Mouse (Mus musculus) retina, embryonic 14.5 days (tissue): Measurements from ENCODE around the gene Naa10.

ENCODE experiments used
- DNase-seq: peaks from one replicate; pipeline ENCODE4 v3.0.0-alpha.2; 2015; ENCODE audit warnings: low spot score

The Naa10 gene

DNA sequence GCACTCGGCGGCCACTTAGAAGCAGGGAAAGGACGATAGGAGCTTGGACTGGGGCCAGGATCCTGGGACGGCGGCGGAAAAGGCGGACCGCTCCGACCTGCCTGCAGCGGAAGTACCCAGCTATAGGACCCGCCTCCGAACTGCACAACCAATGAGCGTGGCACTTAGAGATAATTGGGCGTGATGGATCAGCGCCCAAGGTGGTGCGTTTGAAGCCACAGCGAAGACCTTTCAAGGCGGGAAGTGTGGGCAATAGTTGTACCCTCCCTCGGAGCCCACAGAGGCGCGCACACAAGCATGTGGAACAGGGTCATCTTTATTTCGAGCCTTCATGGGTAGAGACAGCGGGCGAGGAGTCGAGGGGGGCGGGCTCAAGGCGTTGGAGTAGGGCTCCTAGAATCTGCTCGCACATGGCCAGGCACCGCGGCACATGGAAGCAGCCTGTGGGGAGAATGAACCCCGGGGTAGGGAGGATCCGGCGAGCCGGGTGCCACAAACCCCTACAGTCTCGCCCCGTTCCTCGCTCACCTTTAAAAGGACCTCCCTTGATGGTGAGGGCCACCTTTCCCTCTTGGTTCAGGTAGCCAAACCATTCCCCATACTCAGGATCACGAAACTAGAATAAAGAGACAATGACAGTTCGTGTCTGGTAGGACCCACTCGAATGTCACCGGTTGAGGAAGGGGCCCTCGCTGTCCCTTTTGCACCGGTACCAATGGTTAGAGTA, at the start of gene Naa10, which contains the start of gene Arhgap4:
Gene Naa10, minus strand, starts transcription at position 122 of the 727 bp plus-strand sequence.
Gene Arhgap4, minus strand, starts transcription at position 48 of the 727 bp plus-strand sequence.
- DNase-seq = peak; percentile 83

DNA sequence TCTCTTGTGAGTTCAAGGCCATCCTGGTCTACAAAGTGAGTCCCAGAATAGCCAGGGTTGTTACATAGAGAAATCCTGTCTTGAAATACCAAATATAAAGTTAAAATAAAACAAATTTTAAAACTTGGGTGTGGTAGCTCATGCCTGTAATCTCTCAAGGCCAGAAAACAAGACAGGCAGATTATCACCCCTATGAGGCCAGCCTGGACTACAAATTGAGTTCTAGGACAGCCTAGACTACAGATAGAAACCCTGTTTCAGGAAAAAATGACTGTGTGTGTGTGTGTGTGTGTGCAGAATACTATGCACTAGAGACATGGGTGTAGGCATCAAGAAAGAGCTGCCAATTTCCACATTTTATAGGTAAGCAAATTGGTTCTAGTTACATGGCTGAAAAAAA, 49.0 kb upstream of the Naa10 start:
- DNase-seq = no peak

DNA sequence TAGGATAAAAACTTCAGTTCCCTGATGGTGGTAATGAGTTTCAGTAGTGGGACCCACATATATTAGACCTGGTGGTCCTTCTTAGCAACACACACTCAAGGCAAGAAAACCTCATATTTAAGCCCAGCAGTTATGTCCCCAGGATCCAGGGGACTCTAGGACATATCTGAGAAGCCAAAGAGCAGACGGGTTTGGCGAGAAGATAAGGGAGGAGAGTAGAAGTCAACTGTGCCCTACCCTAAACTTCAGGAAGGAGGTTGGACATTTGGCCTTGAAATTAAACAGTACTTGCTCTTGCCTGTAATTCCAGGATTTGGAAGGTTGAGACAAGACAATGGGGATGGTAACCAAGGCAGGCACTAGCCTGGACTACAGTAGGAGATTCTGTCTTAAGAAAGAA, 48.0 kb upstream of the Naa10 start:
- no peak for DNase-seq

DNA sequence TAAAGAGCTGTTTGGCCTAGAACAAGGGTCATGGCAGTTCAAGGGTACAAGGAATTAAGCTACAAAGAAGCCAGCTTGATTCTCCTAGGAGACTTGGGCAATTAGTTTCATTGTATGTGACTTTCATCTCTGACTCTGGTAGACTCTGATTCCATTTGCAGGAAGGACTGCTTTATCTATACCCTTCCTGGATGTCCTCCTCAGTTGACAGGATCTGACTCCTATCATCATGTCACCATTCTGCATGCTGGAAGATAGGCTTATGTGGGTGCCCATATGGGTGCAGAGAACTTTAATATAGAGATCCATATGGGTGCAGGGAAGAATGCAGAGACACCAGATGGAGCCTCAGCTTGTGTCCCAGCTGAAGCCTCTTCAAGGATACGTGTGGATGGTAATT, 47.4 kb upstream of the Naa10 start:
- DNase-seq = no peak

DNA sequence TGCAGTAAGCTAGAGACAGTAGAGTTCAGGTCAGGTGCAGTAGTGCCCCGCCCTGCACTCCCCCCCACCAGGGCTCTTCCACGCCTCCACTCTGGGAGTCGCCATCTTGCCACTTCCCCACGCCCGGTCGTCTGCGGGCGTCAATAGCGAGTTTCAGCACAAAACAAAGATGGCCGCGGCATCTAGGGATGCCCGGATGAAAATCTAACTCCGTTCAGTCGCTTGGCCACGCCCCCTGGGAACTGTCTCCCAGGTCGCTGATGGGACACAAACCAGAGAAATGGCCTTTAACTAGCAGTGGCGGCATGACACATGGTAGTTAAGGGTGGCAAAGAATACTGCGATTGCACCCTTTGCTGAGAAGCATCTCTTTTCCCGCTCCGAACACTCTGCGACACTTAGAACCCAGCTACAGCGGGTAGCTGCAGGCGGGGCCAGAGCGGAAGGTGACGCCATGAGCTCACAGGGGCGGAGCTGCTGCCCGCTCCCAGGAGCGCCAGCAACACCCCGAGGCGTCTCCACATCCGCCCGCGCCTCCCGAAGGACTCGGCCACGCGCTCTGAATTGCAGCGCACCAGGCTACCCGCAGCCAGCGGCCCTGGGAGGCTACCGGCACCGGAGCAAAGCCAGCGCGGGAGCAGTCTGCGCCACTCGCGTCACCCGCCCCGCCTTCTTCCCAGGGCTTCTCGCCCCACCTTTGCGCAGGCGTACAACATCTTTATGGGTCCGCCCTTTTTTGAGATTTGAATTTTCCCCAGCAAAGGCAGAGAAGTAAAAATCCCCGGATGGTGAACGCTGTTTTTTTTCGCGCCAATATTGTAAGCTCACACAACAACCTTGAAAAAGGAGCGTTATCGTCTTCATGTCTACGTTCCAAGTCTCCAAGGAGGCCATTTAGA, 45.7 kb upstream of the Naa10 start:
- DNase-seq = peak; percentile 89

DNA sequence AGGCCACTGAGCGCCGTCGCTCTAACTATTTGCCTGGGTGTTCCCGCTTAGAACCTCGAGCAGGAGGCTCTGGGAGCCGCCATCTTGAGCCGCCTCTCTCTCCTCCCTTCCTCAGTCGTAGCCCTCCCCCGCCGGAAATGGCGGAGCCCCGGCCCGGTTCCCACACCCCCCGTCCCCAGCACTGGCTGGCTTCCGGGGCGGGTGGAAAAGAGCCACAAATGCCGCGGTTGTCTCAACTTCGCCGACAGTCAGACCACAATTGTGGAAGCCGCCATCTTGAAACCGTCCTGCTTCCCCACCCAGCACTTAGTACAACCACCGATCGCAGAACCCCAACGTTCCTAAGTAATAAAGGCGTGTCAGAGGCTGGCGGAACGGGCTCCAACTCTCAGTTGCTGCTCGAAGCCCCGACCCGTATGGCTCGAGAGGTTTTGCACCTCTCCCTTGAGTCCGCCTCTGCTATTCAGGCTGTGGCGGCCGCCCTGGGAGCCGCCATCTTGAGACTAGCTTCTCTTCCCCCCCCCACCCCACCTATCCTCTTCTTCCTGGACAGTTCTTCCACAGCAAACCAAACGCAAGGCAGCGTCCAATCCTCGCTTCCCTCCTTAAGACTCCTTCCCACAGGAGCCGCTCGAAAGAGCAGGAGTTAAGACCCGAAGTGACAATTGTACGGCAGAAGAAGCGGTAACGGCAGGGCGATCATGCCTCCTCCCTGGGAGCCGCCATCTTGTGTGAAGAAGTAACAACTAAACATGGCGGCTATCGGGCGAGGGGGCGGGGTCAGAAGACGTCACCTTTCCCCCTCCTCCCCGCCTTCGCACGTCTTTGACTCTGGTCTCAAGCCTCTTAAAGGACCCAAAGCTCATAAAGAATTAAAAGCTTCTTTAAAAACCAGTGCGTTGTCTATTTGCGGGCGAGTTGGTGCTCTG, 44.8 kb upstream of the Naa10 start, which contains the start of gene Hcfc1:
Gene Hcfc1, minus strand, starts transcription at position 110 of the 929 bp plus-strand sequence.
- peak; percentile 82 for DNase-seq

DNA sequence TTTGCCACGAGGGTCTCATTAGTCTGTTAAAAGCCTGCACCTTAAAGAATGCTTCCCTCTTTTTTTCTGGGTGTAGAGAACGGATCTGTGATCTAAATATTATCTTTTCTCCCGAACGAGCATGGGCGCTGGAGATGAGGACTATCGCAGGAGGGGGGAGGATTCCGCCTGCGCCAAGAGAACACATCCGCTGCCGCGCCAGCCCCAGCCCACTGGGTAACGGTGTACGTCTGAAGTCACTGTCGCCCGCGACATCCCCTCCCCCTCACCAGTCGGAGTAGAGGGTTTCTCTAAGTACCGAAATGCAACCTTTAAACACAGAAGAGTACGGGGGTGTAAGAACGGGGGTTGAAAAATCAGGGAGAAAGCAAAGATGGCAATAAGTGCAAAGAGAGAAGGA, 43.6 kb upstream of the Naa10 start:
- peak; percentile 23 for DNase-seq

DNA sequence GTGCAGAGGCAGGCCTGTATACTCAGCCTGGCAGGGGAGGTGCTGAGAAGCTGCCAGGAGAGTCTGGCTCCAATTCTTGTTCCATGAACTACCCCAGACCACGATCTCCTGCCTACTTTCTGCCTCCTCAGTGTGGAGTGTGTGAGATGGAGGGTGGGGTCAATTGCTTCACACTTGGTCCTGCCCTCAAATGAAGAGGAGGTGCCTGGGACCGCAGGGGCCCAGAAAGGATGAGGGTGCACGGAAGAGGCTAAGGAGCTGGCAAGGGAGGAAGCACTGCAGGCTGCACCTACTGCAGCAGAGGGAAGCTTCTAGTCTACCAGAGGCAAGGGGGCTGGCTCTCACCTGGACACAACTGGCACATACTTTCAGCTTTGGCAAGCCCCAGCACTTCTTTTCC, 42.6 kb upstream of the Naa10 start:
- DNase-seq = no peak

DNA sequence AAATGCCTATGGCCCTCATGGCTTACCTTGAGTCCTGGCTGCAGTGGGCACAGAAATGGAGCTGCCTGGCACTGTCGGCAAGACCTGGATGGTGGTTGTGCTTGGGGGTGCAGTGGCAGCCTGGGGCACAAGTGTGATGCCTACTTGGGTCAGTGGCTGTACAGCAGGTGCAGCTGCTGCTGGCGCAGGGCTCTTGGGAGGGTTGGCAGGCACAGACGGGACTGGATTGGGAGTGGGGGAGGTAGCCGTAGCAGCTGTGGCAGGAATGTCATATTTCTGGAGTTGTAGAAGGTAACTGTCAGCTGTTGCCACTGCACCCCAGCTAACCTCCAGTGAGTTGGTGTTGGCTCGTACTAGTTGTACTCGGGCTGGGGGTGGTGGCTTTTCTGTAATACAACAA, 33.2 kb upstream of the Naa10 start:
- DNase-seq = no peak

DNA sequence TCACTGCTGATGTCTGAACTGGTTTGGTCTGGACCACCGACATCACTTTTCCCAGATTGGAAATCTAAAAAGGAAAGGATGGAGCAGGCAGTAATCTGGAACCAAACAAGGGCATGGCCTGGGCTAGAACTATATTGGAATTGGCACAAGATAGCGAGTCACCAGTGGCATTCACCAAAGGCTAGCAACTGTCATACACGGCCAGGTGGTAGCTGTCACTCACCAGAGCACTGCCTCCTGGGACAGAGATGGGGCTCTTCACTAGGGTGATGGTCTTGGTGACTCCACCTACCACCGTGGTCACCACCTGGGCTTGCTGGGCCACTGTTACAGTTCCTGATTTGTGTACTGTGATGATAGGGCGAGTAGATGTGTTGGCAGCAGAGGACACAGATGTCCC, 30.9 kb upstream of the Naa10 start:
- no peak for DNase-seq

DNA sequence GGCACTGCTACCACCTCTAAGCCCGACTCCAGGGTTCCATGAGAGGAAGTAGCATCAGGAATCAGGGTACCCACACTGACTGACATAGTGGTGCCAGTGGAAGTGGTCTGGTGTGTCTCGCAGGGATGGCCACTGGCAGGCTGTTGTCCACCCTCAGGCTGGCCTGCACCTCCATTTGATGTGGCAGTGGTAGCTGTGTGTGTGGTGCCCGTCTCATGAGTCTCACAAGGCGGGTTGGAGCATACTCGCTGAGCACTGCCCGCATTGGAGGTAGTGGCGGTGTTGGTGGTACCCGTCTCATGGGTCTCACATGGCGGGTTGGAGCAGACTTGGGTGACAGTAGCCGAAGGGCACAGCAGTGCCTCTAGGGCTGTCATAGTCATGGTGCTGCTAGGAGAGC, 27.6 kb upstream of the Naa10 start:
- no peak for DNase-seq

DNA sequence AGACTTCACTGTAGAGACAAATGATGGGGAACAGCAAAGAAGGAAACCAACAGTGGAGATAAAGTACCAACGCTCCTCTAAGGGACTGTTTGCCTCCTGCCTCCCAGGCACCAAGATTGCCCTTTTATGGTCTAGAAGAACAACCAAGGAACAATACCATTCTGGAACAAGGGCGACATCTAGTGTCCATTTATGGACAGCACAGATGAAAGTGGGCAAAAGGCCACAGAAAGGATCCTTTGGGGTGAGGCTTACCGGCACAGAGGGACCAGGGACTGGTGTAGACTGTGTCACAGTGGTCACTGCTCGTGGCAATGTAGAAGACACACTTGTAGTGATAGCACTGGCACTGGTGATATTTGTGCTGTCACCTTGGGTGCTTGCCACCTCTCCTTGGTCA, 26.9 kb upstream of the Naa10 start:
- DNase-seq = peak; percentile 81

DNA sequence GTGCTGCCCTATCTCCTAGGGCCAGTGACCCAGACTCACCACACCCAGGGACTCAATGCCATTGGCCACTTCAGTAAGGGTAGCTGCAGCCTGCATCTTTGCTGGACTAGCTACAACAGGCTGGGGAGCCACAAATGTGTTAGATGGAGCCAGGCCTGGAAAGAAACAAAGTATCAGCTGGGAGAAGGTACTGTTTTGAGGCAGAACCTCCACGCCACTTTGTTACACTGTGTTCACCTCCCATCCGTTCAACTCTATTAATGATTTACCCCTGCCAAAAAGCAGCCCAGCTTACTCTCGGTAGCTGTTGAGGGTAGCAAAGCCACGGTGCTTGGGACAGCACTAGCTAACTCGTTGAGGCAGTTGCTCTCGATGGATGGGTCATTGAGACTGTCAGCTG, 25.2 kb upstream of the Naa10 start:
- DNase-seq = no peak

DNA sequence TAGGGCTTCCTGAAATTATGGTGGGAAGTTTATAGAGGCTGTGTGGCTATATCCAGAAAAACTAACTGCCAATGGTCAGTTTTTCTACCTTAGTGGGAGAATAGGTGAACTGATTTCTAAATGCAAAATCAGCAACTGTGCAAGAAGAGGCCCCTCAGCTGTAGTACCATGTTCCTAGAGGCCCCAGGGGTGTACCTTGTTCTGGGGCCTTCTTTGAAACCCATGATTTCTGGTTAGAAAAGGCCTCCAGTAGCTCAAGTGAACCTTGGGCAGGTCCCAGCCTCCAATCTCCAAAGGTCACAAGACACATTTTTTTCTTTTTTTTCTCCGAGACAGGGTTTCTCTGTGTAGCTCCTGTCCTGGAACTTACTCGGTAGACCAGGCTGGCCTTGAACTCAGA, 20.6 kb upstream of the Naa10 start:
- no peak for DNase-seq

DNA sequence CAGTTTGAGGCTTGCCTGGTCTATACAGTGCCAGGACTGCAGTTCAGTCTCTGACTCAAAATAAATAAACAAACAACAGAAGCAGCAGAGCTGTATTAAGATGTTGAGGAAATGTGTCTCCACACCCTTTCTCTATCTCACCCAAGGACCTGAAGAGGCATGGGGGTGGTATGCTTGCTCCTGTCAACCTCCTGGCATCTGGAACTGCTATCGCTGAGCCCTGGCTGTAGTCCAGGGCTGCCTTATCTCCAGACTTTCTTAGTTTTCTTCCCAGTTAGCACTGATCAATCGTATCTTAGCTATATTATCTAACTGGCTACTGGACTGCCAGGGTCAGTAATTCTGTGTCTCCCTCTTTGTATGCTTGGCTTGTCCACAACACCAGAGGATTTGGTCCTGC, 20.1 kb upstream of the Naa10 start:
- no peak for DNase-seq

DNA sequence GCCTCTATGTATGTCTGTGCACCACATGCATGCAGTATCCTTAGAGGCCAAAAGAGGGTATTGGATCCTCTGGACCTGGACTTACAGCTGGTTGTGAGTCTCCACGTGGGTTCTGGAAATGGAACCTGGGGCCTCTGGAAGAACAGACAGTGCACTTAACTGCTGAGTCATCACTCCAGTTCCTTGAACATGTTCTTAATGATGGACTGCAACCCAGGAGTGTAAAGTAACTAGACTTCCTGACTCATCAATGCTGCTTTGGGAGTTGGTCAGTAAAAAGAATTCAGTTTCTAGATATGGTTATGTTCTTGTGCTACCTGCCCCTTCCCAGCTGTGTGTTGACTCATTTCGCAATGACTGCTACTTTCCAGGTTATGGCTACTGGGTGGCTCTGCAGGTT, 10.1 kb upstream of the Naa10 start:
- no peak for DNase-seq

DNA sequence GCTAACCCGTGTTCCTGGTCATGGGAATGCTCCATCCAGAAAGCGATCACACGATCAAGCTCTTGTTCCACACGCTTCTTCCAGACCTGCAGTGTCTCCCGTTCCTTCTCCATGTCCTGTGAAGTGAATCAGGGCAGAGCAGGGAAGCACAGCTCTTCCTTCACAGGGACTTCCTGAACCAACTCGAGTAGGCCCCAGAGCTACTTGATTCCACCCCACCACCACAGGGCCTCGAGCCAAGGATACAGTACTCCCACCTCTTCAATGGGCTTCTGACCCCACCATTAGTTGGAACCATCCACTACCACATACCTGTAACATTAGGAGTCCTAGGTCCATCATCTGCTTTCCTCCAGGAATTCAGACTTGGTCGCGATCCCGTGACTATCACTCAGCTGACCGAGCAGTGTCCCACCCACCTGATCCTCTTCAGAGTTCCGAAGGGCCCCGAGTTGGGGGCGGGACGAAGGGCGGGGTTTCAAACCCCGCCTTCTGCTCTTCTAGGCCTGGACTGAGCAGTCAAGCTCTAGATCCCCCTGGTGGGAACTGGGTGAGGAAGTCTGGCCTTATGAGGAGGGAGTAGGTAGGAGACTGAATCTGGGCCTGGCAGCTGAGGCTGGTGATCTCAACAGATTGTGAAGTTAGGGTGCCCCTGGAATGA, 8.8 kb upstream of the Naa10 start, which contains the start of gene Renbp:
Gene Renbp, minus strand, starts transcription at position 449 of the 661 bp plus-strand sequence.
- DNase-seq = peak; percentile 66

DNA sequence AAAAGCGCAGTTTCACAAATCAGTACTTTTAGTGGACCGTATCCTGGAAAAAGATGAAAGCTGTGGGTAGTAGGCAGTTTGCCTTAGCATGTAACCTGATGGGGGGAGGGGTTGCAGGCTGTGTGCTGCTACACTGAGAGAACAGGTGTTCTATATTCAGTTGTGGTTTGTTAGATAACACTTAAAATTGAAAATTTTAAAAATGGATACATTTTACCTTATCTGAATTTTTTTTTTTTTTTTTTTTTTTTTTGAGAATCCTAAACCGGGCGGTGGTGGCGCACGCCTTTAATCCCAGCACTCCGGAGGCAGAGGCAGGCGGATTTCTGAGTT, 772 bp upstream of the Naa10 start:
- DNase-seq = no peak

DNA sequence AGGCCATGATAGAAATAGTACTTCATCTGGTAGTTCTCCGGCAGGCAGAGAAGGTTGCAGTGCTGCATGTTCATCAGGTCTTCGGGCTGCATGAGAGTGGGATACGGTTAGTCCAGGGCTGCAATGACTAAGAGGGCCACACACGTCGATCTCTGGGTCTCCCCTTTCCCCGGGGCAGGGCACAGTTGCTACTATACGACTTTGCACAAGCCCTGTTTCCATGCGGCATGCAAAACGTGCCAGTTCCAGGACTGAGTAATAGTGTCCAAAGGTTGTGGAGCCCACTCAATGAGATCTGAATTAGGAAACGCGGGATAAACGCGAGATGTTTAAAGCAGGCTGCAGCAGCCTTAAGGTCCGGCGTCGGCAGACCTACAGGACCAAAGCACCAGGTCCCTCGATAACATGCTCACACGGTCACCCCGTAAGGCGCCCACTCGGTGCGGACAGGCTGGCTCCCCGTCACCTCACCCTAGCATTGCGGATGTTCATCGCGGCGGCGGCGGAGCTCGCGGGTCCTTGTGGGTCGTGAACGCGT, 390 bp downstream of the Naa10 start:
- peak; percentile 10 for DNase-seq

DNA sequence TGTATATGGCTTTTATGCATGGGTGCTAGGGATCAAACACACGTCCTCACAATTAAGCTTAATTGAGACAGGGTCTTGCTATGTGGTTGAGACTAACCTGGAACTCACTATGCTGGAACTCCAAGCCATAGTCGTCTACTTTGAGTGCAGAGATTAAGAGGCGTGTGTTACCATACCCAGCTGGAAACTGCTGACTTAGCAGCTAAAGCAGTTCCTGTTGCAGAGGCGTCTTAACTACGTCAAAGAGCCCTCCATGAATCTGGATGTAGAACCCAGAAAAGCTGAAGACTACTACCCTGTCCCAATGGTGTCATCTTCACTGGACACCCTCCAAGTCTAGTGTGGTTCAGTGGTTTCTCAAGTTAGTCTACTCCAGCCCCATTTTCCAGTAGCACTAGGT, 3.1 kb downstream of the Naa10 start:
- no peak for DNase-seq

DNA sequence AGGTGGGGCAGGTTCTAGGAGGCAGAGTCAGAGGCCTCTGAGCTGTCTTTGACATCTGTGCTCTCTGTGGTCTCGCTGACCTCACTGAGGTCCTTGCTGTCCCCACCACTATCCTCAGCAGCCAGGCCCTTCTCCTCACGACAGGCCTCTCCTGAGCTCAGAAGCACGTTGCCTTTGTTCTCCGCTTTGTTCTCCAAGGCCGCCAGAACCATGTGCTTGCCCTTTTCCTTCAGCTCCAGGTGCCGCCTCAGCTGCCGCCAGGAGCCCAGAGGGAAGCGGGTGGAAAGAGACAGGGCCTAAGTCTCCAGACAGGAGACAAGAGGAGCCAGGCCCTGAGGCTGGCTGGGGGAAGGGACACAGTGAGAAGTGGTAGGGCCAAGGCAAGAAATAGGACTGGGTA, 4.8 kb downstream of the Naa10 start:
- no peak for DNase-seq
